Mouse (Mus musculus): ENCODE results near the gene Nelfcd. TPM values are rescaled to one million over a fixed set of nuclear protein-coding genes. Genes with fewer than 3 reads are reported as not detected.

The Nelfcd gene
- polyA plus RNA-seq, 2 experiments, result 109 to 118 TPM

DNA sequence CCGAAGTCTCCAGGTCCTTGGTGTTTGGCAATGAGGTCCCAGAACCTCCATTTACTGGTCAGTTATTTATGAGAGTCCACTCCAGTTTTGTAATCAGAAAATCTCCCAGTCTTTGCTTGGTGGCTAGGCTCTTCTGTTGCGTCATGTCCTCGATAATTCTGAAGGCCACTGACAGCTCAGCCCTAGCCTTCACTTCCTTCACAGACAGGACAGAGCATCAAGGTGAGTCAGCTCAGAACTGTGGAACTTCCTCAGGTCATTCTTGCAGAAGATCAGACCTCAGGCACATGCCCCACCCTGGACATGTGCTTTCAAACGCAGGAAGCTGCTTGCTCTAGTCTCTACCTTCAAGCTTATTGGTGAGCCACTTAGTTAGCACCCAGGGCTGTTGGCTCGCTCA lies 22.2 kb upstream of the Nelfcd start:
- WGBS, result 74% methylated on average over 5 of the region's 5 CpGs
- Histone ChIP-seq H3K27ac (replicated peaks; ENCODE audit: low read depth, low read length) (no peak overlapping the region), H3K9ac (ENCODE audit: low read depth, low read length, severe bottlenecking) (no peak overlapping the region), H3K4me1 (ENCODE audit: control insufficient read depth, insufficient read depth, low read length) (no peaks in the 10 kb centered on the region), H3K36me3 (ENCODE audit: control insufficient read depth, insufficient read depth, low read length) (no peaks in the 10 kb centered on the region), H3K4me2 (replicated peaks; ENCODE audit: low read depth, low read length, severe bottlenecking) (no peak overlapping the region), H3K27me3 (ENCODE audit: control insufficient read depth, insufficient read depth, low read length) (no peaks in the 10 kb centered on the region), H3K4me3 (replicated peaks; ENCODE audit: low read length) (no peak overlapping the region), H3K9me3 (ENCODE audit: control insufficient read depth, low read length) (0 out of 2 replicates have a peak, but pooled peaks cover 3% of the 10 kb centered on the region)
- ATAC-seq (ENCODE audit: low FRiP score, low read depth) (no peak), DNase-seq (ENCODE audit: low spot score) (no peak)
- no peak for TF ChIP-seq POLR2A (IDR thresholded peaks at IDR 0.05; ENCODE audit: borderline replicate concordance, extremely low read depth, insufficient read depth, insufficient read length)

DNA sequence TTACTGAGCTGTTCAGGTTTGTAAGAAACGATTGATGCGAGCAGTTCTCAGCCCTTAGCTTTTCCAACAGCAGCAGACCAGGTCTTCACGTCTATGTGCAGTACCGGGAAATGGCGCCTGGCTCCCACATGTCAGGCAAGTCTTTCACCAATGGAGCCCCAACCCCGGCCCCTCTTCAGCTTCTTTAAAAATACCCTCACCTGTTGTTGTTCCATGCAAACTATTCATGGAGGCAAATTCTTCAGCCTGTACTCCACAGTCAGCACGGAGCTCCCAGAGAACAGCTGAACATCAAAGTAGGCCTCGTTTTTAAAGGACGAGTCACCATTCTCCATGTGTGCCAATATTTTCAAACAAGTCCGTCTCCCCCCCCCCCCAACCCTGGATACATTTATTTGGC lies 19.0 kb upstream of the Nelfcd start:
- H3K4me1 ChIP-seq (ENCODE audit: control insufficient read depth, insufficient read depth, low read length), result no peaks in the 10 kb centered on the region
- no peak overlapping the region for H3K27ac ChIP-seq (replicated peaks; ENCODE audit: low read depth, low read length)
- no peaks in the 10 kb centered on the region for H3K36me3 ChIP-seq (ENCODE audit: control insufficient read depth, insufficient read depth, low read length)
- no peak overlapping the region for H3K9ac ChIP-seq (ENCODE audit: low read depth, low read length, severe bottlenecking)
- H3K9me3 ChIP-seq (ENCODE audit: control insufficient read depth, low read length), result no peaks in the 10 kb centered on the region
- peak; percentile 79 for ATAC-seq (ENCODE audit: low FRiP score, low read depth)
- no peaks in the 10 kb centered on the region for H3K27me3 ChIP-seq (ENCODE audit: control insufficient read depth, insufficient read depth, low read length)
- peak; percentile 9 for DNase-seq (ENCODE audit: low spot score)
- no peak for TF ChIP-seq POLR2A (IDR thresholded peaks at IDR 0.05; ENCODE audit: borderline replicate concordance, extremely low read depth, insufficient read depth, insufficient read length)
- no peak overlapping the region for H3K4me2 ChIP-seq (replicated peaks; ENCODE audit: low read depth, low read length, severe bottlenecking)
- no peak overlapping the region for H3K4me3 ChIP-seq (replicated peaks; ENCODE audit: low read length)
- WGBS, result 69% methylated on average over 10 of the region's 10 CpGs

DNA sequence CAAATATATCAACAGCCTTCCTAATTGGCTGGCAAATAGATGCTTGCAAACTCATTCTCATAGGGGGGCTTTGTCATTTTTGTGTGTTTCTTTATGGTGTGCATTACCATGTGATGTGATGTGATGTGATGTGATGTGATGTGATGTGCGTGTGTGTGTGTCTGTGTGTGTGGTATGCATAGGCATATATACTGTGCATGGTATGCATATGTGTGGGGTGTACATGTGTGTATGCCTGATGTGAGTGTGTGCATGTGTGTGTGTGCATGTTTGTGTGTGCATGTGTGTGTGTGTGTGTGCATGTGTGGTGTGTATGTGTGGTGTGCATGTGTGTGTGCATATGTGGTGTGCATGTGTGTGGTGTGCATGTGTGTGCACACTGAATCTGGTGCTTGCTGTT lies 18.5 kb upstream of the Nelfcd start:
- Histone ChIP-seq H3K27me3 (ENCODE audit: control insufficient read depth, insufficient read depth, low read length) (no peaks in the 10 kb centered on the region), H3K4me2 (replicated peaks; ENCODE audit: low read depth, low read length, severe bottlenecking) (no peak overlapping the region), H3K36me3 (ENCODE audit: control insufficient read depth, insufficient read depth, low read length) (no peaks in the 10 kb centered on the region), H3K4me3 (replicated peaks; ENCODE audit: low read length) (no peak overlapping the region), H3K27ac (replicated peaks; ENCODE audit: low read depth, low read length) (no peak overlapping the region), H3K9me3 (ENCODE audit: control insufficient read depth, low read length) (no peaks in the 10 kb centered on the region), H3K9ac (ENCODE audit: low read depth, low read length, severe bottlenecking) (no peak overlapping the region), H3K4me1 (ENCODE audit: control insufficient read depth, insufficient read depth, low read length) (no peaks in the 10 kb centered on the region)
- WGBS, result 90% methylated on average over 1 of the region's 1 CpGs
- no peak for DNase-seq (ENCODE audit: low spot score)
- no peak for TF ChIP-seq POLR2A (IDR thresholded peaks at IDR 0.05; ENCODE audit: borderline replicate concordance, extremely low read depth, insufficient read depth, insufficient read length)
- ATAC-seq (ENCODE audit: low FRiP score, low read depth), result 0 out of 2 replicates have a peak, but pooled peaks have one; percentile 51

DNA sequence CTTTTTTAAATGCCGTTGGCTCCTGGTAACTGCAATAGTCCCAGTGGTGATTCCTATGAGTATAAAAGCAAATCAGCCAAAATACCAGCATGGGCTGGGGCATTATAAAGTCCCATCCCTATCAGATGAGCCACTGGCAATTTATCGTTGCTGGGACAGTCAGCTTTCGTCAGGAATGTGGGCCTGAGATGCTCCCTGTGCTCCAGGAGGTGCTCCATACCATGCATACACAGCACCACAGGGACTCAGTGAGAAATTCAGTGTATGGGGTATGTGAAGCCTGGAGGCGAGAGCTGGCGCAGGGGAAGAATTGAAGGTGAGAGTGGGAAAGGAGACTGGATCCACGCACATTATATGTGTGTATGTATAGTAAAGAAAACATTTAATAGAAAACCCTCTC lies 17.7 kb upstream of the Nelfcd start:
- DNase-seq (ENCODE audit: low spot score) (no peak), ATAC-seq (ENCODE audit: low FRiP score, low read depth) (no peak)
- Histone ChIP-seq H3K4me2 (replicated peaks; ENCODE audit: low read depth, low read length, severe bottlenecking) (no peak overlapping the region), H3K4me1 (ENCODE audit: control insufficient read depth, insufficient read depth, low read length) (no peaks in the 10 kb centered on the region), H3K9ac (ENCODE audit: low read depth, low read length, severe bottlenecking) (no peak overlapping the region), H3K4me3 (replicated peaks; ENCODE audit: low read length) (no peak overlapping the region), H3K36me3 (ENCODE audit: control insufficient read depth, insufficient read depth, low read length) (no peaks in the 10 kb centered on the region), H3K9me3 (ENCODE audit: control insufficient read depth, low read length) (no peaks in the 10 kb centered on the region), H3K27me3 (ENCODE audit: control insufficient read depth, insufficient read depth, low read length) (no peaks in the 10 kb centered on the region), H3K27ac (replicated peaks; ENCODE audit: low read depth, low read length) (no peak overlapping the region)
- TF ChIP-seq POLR2A (IDR thresholded peaks at IDR 0.05; ENCODE audit: borderline replicate concordance, extremely low read depth, insufficient read depth, insufficient read length), result no peak
- WGBS, result 86% methylated on average over 6 of the region's 6 CpGs

DNA sequence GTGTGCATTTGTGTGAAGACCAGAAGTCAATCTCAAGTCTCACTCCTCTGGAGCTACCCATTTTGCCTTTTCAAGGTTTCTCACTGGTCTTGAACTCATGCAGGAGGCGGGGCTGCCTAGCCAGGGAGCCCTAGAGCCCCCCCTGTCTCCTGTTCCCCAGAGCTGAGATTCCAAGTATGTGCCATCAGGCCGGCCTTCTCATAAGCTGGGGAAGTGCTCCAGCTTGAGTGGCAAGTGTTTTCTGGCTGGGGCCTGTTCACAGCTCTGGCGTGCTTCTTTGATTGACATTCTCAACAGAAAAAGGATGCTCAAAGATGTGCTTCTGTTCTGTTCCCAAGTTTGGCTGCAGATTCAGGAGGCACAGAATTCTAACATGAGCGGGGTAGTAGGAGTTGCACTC lies 15.2 kb upstream of the Nelfcd start:
- Histone ChIP-seq H3K4me3 (replicated peaks; ENCODE audit: low read length) (no peak overlapping the region), H3K36me3 (ENCODE audit: control insufficient read depth, insufficient read depth, low read length) (no peaks in the 10 kb centered on the region), H3K27ac (replicated peaks; ENCODE audit: low read depth, low read length) (no peak overlapping the region), H3K27me3 (ENCODE audit: control insufficient read depth, insufficient read depth, low read length) (no peaks in the 10 kb centered on the region), H3K4me2 (replicated peaks; ENCODE audit: low read depth, low read length, severe bottlenecking) (no peak overlapping the region), H3K9me3 (ENCODE audit: control insufficient read depth, low read length) (no peaks in the 10 kb centered on the region), H3K9ac (ENCODE audit: low read depth, low read length, severe bottlenecking) (no peak overlapping the region), H3K4me1 (ENCODE audit: control insufficient read depth, insufficient read depth, low read length) (no peaks in the 10 kb centered on the region)
- TF ChIP-seq POLR2A (IDR thresholded peaks at IDR 0.05; ENCODE audit: borderline replicate concordance, extremely low read depth, insufficient read depth, insufficient read length), result no peak
- ATAC-seq (ENCODE audit: low FRiP score, low read depth) (no peak), DNase-seq (ENCODE audit: low spot score) (no peak)
- WGBS, result 79% methylated on average over 4 of the region's 4 CpGs

DNA sequence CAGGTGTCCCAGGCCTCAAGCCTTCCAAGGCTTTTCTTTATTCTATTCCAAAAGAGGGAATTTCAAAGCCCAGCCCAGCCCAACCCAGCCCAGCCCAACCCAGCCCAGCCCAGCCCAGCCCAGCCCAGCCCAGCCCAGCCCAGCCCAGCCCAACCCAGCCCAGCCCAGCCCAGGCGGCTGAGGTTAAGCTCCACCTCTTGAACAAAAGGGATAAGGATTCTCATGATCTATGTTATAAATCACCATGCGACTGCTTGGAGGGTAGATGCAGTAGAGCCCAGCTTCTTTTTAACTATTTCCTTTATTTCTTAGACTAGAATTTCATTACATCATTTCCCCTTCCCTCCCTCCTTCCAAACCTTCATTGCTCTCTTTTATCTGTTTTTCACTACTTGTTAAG lies 5.4 kb upstream of the Nelfcd start:
- 43% methylated on average over 2 of the region's 2 CpGs for WGBS
- DNase-seq (ENCODE audit: low spot score), result no peak
- no peak overlapping the region for H3K27ac ChIP-seq (replicated peaks; ENCODE audit: low read depth, low read length)

More for the DNA sequence above, 5.4 kb upstream of the Nelfcd start:
- no peak for TF ChIP-seq POLR2A (IDR thresholded peaks at IDR 0.05; ENCODE audit: borderline replicate concordance, extremely low read depth, insufficient read depth, insufficient read length)
- Histone ChIP-seq H3K4me1 (ENCODE audit: control insufficient read depth, insufficient read depth, low read length) (no peaks in the 10 kb centered on the region), H3K4me2 (replicated peaks; ENCODE audit: low read depth, low read length, severe bottlenecking) (no peak overlapping the region), H3K4me3 (replicated peaks; ENCODE audit: low read length) (no peak overlapping the region), H3K36me3 (ENCODE audit: control insufficient read depth, insufficient read depth, low read length) (no peaks in the 10 kb centered on the region), H3K9ac (ENCODE audit: low read depth, low read length, severe bottlenecking) (no peak overlapping the region), H3K27me3 (ENCODE audit: control insufficient read depth, insufficient read depth, low read length) (no peaks in the 10 kb centered on the region), H3K9me3 (ENCODE audit: control insufficient read depth, low read length) (no peaks in the 10 kb centered on the region)
- no peak for ATAC-seq (ENCODE audit: low FRiP score, low read depth)
